Mouse (Mus musculus) activated CD4-positive, CD25-positive, alpha-beta regulatory T cell (primary cell): ENCODE results near the gene Trank1. TPM values are rescaled to one million over a fixed set of nuclear protein-coding genes. Genes with fewer than 3 reads are reported as not detected.

Experiments used
- polyA plus RNA-seq, 2 experiments: library from polyadenylated mRNA; unstranded; fragments of 100-300 nt; shearing (Covaris generic); gene quantifications; one replicate each; pipeline ENCODE4 v1.2.1; 2017

Trank1 gene
- polyA plus RNA-seq, result under 1 TPM in 1 of 2 experiments, not detected in 1; 0.64 TPM

DNA sequence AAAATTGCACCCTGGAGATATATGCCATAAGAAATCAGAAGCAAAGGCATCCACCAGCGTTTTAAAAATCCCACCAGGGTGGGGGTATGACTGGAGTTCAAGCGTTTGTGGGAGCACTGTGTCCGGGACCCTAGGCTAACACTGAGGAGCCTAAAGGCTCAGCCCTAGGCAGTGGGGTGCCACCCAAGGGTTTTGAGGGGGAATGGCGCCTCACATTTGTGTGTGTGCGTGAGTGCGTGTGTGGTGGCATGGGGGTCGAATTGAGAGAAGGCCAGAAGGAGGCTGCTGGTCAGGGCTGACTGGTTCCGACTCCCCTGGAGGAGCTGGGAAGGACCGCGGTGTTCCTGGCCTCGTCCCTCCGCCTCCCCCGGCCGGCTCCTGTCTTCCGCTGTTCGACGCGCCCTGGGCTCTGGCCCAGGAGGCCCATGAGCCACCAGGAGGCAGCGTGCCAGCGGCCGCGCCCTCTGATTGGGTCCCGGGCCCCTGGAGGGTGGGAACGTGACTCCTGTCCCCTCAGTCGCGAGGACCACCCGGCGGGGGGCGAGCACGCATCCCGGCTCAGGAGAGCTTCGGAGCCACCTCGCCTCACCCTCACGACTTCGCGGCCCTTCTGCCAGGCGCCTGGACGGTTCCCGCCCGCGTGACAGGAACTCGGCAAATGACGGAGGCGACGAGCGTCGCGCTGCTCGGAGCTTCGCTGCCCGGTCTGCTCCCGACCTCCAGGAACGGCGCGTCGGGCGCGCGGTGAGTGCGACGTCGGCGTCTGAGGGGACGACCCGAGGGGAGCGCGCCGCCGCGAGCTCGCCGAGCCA lies at the start of gene Trank1:
TSS of gene Trank1 (plus strand) at position 709 of the 812 bp plus-strand sequence.

DNA sequence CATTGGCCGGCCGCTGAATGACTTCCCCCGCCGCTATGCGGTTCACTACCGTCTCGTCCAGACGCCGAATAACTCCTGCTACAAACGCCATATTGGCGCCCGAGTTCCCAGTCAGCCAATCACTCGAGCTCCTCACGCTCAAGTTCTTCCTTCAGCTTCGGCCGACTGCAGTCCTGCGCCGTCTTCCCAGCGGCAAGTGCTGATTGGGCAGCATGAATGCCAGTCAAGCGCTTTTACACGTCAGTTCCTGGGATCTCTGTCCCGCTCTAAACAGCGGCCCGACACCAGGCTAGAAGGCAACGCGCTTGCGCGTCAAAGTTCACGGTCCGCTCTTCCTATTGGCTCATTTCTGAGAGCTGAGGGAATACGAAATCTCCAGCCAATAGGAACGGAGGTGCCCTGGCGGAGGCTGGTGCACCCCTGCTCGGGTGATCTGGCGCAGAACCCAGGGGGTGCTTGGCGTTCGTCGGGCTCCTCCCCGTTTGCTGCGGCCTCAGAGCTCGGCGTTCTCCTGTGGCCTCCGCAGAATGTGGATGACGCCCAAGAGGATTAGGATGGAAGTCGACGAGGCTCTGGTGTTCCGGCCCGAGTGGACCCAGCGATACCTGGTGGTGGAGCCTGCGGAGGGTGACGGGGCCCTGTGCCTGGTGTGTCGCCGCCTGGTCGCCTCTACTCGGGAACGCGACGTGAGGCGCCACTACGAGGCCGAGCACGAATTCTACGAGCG lies 39.9 kb upstream of the Trank1 start, which contains the start of the genes Mlh1 and Epm2aip1:
TSS of gene Mlh1 (minus strand) at position 358 of the 727 bp plus-strand sequence.
TSS of gene Epm2aip1 (plus strand) at position 496 of the 727 bp plus-strand sequence.

DNA sequence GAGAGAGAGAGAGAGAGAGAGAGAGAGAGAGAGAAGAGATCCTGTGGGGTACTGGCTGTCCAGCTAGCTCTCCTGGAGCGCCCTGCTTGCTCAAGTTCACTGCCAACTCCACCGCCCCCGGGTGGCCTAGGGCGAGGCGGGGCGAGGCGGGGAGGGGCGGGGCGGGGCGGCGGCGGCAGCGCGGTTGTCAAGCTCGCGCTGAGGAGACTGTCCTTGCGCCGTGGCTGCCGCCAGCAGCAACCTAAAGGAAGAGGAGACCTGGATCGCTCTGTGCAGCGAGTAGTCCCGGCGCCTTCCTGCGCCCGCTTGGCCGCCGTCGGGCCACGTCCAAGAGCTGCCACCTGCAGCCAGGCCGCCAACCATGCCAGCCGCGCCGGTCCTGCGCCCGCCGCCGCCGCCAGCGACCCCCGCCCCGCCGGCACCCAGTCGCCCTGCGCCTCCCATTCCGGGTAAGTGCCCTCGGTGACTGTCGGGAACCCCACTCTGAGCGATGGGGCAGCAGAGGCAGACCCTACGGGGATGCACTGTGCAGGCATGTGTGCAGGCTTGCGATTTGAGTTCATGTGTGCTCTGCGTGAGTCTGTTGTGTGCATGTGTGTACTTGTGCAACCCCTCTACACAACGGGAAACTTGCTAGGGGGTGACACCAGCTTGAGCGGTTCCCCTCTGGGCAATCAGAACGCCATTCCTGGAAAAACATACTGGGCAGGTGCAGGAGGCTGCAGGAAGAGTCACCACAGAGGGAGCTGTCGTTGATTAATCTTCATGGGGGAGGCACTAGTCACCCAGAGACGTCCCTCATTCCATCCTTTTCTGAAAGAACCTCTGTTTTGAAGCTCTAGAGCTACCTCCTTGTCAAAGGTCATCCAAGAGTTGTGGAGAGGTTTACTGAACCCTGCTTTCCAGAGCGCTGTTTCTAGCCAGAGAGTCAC lies 127.6 kb downstream of the Trank1 start, which contains the start of gene Dclk3:
TSS of gene Dclk3 (plus strand) at position 178 of the 932 bp plus-strand sequence.

Other genes starting within 250 kb of the Trank1 start
- gene Lrrfip2, start 194.1 kb upstream of the Trank1 start, polyA plus RNA-seq, result 10 to 100 TPM; 31.1 to 32.0 TPM
- 10 to 100 TPM; 28.1 to 38.5 TPM for gene Mlh1, start 39.9 kb upstream of the Trank1 start, polyA plus RNA-seq
- 10 to 100 TPM; 14.5 to 15.1 TPM for gene Epm2aip1, start 39.8 kb upstream of the Trank1 start, polyA plus RNA-seq
- gene Dclk3, start 127.3 kb downstream of the Trank1 start, polyA plus RNA-seq, result not detected